Mouse (Mus musculus) embryonic stem cell, embryonic (primary cell): Measurements from ENCODE around the gene Fcgr2b.

Source experiments
- CTCF ChIA-PET, 4 experiments: fragments of 300-600 bp in 2 of 4; fragments of 350-600 bp in 2 of 4; sonication (Branson Sonifier 250); formaldehyde crosslinking; loops; one replicate each; lab custom pipeline; 2022; ENCODE audit warnings: inconsistent platforms in 2 of 4; lab: Charles Lee
- POLR2A ChIA-PET, 4 experiments: fragments of 300-600 bp in 2 of 4; fragments of 350-600 bp in 2 of 4; sonication (Branson Sonifier 250); formaldehyde crosslinking; loops; one replicate each; lab custom pipeline; 2022; ENCODE audit warnings: antibody characterized with exemption in 4 of 4, inconsistent platforms in 1 of 4; lab: Charles Lee

Gene Fcgr2b

DNA sequence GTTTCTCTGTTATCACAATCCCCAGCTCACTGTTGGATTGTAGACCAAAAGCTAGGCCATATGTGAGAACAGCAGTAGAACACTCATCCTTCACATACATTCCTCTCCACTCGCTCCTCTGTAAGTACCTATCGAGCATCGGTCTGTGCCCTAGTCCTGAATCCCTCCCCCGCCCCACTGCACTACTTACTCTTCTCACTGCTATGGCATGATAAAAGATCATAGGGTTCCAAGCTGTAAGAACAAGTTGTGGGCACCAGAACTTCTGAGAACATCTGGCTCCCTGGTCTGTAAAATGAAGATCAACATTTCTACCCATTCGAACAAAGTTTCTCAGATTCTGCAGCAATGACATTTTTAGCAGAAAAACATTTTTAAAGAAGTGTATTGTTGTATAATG is at the start of gene Fcgr2b:
Fcgr2b (minus strand) TSS at position 101 of the 400 bp plus-strand sequence.
- POLR2A ChIA-PET = interaction anchor here in 2 of 4 experiments (0.6 to 2.4 kb wide), 6 partner anchors 9 to 74 kb away, joined by 3 to 9 read pairs (median 4); no protein-coding TSS in a partner anchor
- CTCF ChIA-PET = interaction anchor here in 1 of 4 experiments (0.8 kb wide), 1 partner anchor 20 kb away, joined by 4 read pairs; no protein-coding TSS in a partner anchor

DNA sequence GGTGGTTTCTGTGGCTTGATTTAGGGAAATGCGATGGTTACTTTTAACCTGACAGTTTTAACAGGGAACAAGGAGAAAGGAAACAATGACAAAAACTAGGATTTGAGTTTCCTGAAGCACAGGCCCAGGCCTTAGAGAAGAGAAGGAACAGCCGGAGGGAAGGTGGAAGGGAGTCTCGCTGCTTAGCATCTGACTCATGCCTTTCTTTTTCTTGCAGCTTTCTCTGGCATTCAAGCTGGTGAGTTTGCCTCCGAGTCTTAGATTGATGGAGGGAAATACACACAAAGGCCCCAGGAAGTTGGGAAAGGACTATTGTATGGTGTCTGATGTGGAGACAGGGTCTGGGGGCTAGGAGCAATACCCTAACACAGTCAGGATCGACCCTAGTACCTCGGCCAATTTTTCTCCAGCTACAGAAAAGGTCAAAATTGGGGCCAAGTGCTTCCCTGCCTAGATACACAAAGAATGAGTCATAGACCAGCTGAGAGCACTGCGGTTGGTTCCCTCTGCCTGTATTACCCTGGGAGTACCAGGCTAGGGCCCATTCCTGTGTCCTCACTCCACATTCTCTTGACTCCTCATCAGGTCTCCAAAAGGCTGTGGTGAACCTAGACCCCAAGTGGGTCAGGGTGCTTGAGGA is 43.1 kb upstream of the Fcgr2b start:
- ChIA-PET CTCF (no interaction called here), POLR2A (no interaction called here)

DNA sequence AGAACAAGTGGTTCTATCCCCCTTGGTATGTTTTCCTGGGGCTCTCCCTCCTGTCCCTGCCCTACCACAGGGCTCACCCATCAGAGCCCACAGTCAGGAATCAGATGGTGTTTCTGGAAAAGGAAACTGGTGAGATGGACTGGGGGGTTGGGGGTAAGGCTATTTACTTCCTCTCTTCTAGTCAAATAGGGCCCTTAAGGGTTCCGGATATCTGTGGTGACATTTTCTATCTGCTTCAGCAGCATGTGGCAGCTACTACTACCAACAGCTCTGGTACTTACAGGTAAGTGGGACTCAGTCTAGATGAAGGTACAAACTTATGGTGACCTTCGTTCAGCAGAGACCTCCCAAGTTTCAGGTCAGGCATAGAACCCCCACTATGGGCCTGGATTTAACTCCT is 42.4 kb upstream of the Fcgr2b start, which contains the start of gene Fcgr4:
Fcgr4 (plus strand) TSS at position 184 of the 400 bp plus-strand sequence.
- CTCF ChIA-PET = no interaction called here
- POLR2A ChIA-PET = no interaction called here

DNA sequence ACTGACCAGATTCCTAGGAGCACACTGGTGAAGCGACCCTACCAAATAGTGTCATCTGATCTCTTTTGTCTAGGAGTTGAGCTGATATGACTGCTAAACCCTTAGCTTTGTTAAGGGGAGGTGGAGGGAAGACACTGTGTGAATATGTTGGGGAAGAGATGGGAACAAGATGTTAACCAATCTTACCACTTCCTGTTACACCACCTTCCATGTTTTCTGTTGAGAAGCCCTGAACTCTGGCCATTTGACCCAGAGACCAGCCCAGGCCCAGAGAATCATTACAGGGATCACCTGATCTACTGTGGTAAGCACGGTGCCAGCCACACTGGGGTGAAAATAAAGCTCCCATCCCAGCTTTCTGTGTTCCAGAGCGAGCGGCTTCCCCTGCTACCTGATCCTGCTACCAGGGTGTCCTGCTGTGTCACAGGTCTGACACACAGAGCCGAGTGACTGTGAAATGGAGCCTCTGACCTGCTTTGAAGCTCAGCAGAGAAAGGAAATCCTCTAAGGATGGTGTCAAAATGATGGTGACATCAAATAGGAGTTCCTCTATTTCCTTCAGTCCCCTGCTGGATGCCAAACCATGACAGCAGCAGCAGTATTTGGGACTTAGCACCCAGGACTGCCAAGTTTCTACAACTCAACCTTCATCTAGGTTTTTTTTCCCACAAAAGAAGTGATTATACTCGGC is 41.3 kb upstream of the Fcgr2b start:
- POLR2A ChIA-PET = interaction anchor here in 1 of 4 experiments (1.4 kb wide), 1 partner anchor 16 kb away, joined by 3 read pairs; no protein-coding TSS in a partner anchor
- CTCF ChIA-PET = interaction anchor here in 2 of 4 experiments (1.4 to 1.5 kb wide), 2 partner anchors 116 to 122 kb away, joined by 4 to 5 read pairs; no protein-coding TSS in a partner anchor

DNA sequence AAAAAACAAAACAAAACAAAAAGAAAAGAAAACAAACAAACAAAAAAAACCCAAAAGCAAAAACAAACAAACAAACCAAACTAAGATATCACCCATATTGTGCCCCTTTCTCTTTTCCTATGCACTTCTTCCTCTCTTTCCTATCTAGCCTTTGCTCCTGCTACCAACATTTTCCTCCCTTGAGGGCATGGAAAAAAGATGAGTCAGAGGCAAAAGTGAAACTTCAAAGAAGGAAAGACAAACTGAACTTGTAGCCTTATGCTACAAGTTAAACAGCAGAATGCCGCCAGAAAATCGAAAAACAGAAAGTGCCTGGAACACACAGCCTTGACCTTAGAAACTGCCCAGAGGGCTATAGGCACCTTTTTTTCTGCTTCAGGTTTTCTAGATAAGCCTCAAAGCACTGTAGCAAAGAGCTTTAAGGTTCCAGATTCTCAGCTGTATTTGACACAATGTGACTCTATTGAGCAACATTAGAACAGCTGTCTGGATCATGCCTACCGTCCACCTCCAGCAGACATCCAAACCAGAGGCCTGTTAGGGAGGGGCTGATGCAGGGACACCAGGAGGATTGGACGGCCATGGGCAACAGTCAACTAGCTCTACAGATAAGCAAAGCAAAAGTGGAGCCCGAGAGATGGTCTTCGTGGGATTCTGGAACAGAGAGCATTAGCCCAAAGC is 40.5 kb upstream of the Fcgr2b start:
- POLR2A ChIA-PET = interaction anchor here in 1 of 4 experiments (1.4 kb wide), 1 partner anchor 17 kb away, joined by 3 read pairs; no protein-coding TSS in a partner anchor
- CTCF ChIA-PET = interaction anchor here in 2 of 4 experiments (0.6 to 1.5 kb wide), 3 partner anchors 115 to 1295 kb away, joined by 3 to 5 read pairs (median 4); no protein-coding TSS in a partner anchor

DNA sequence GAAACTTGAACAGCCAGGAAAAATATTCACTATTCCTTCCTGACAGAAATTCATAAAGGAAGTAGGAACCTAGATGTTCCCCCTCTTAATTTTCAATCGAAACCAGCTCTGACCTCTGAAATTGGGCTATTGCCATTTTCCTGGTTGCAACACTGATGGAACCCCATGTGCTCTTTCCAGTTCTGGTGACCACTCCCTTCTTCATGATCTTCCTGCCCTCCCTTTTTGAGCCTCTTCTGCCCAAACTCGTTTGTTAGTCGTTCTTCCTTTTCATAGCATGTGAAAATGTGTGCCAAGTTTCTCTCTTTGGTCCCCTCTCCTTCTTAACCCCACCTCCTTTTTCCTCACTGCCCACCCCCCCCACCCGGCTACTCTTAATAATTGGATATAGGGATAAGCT is 35.4 kb upstream of the Fcgr2b start:
- POLR2A ChIA-PET = interaction anchor here in 1 of 4 experiments (1.1 kb wide), 1 partner anchor 48 kb away, joined by 3 read pairs; no protein-coding TSS in a partner anchor
- CTCF ChIA-PET = interaction anchor here in 3 of 4 experiments (0.7 to 1.6 kb wide), 4 partner anchors 15 to 117 kb away, joined by 3 to 4 read pairs (median 3); no protein-coding TSS in a partner anchor

DNA sequence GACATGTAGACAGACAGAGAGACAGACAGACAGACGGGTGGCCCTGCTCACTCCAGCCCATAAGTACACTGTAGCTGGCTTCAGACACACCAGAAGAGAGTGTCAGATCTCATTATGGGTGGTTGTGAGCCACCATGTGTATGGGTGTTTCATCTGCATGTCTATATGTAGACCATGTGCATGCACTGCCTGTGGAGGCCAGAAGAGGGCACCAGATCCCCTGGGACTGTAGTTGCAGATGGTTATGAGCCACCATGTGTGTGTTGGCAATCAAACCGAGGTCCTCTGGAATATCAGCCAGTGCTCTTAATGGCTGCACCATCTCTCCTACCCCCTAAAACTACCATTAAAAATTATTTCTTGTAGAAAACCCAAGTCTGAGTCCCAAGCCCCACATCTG is 30.6 kb upstream of the Fcgr2b start:
- POLR2A ChIA-PET = no interaction called here
- CTCF ChIA-PET = interaction anchor here in 3 of 4 experiments (0.5 to 1.0 kb wide), 4 partner anchors 11 to 560 kb away, joined by 3 to 5 read pairs (median 3); no protein-coding TSS in a partner anchor

DNA sequence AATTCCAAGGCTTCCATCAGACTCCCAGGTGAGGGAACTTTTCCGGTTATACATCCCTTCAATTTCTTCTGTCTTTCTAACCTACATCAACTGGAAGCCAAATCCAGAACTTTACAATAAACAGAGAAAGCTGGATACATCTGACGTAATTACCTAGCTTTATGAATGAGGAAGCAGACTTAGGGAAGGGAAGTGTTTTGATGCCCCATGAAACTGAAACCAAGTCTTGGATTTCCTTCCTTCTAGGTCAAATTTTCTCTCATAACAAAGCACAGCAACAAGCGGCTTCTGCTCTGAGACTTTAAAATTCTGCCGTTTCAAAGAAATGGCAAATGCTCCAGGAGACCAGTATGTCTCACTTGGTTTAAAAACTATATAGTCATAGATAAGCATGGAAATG is 30.0 kb upstream of the Fcgr2b start:
- CTCF ChIA-PET = interaction anchor here in 2 of 4 experiments (0.6 to 1.0 kb wide), 3 partner anchors 10 to 561 kb away, joined by 3 to 5 read pairs (median 3); no protein-coding TSS in a partner anchor
- POLR2A ChIA-PET = interaction anchor here in 1 of 4 experiments (1.1 kb wide), 1 partner anchor 111 kb away, joined by 3 read pairs; no protein-coding TSS in a partner anchor

DNA sequence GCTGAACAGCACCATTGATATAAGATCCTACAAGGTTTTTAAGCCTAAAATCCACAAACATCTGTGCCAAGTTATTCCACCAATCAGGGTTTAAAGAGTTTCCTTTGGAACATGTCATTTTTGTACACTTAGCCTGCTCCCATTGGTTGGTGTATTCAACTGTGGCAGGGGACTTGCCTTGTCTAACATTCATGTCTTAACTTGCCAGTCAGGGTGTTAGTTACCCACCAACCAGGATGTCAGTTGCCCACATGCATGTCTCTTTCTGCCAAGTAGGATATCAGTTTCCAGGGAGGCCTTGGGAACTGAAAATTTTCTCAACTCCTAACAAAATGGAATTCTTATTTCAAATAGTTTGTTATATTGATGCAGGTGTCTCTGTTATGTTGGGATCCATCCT is 29.2 kb upstream of the Fcgr2b start:
- POLR2A ChIA-PET = interaction anchor here in 1 of 4 experiments (1.1 kb wide), 1 partner anchor 111 kb away, joined by 3 read pairs; no protein-coding TSS in a partner anchor
- CTCF ChIA-PET = no interaction called here

DNA sequence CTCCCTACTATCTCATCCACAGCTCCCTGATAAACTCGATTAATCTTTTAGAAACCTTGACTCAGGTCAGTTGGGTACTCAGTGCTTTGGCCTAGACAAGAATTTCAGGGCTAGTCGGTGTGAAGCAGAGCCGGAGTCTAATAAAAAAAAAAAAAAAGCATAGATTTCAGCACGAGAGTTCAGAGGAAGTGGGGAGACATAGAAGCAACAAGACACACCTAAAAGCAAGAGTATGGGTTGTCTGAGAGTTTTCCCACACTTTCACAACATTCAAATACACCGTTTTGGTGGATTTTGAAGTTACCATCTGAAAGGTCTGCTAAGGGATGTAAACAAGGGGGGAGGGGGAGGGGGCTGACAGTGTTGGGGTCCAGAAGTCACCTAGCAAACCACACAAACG is 28.7 kb upstream of the Fcgr2b start:
- CTCF ChIA-PET = interaction anchor here in 1 of 4 experiments (0.7 kb wide), 1 partner anchor 9 kb away, joined by 4 read pairs; no protein-coding TSS in a partner anchor
- POLR2A ChIA-PET = no interaction called here

DNA sequence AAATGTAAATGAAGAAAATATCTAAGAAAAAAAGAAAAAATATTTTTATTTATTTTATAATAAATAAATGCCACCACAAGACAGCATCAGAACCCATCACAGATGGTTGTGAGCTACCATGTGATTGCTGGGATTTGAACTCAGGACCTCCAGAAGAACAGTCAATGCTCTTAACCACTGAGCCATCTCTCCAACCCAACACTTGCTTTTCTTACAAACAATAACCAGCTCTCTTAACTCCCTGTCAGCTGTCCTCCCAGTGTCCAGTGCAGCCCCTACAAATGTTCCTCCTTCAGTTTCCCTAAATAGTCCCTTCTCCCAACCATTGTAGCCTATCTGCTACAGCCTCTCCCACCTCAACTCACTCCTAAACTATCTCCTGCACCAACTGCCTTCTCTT is 23.5 kb upstream of the Fcgr2b start:
- ChIA-PET CTCF (interaction anchor here in 2 of 4 experiments (1.3 to 2.6 kb wide), 3 partner anchors 98 to 105 kb away, joined by 4 to 18 read pairs (median 7); no protein-coding TSS in a partner anchor), POLR2A (interaction anchor here in 1 of 4 experiments (0.7 kb wide), 1 partner anchor 967 kb away, joined by 4 read pairs; no protein-coding TSS in a partner anchor)

DNA sequence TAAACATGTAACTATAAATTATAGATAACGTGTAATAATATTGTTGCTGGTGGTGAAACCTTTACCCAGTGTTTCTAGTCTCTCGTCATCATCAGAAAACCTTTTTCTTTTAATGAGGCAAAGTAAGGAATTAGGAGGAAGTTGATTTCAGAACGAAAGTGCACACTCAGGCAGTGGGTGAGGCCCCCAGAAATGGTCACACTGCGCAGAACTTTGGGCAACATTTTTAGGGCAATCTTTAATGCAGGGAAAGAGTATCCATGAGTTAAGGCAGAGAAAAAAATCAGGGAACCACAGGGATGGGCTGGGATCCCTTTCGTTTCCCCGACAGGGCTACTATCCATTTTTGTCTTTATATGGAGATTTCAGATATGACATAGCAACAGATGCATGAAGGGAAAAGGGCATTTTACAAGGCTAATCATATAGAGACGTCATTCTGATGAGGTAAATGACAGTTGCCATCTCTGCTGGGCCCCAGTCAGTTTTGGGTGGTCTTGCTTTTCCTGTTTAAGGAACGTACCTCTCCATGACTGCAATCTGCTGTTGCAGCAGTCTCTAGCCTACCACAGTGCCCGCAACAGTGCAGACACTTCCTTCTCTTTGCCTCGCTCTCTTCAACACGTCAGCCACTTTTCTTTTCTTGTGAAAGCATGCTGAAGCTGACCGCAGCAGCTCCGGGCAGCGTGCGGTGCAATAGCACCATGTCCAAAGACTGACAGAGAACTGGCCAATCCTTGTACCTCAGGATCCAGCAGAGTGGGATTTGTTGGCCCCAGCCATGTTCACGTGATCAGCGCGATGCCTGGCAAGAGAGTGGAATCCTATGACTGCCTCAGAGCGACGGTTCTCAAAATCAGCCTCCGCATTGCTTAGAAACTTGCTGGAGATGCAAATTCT is 21.7 kb upstream of the Fcgr2b start:
- CTCF ChIA-PET = interaction anchor here (0.8 to 3.6 kb wide), 10 partner anchors 91 to 124 kb away, joined by 3 to 56 read pairs (median 12); no protein-coding TSS in a partner anchor
- POLR2A ChIA-PET = interaction anchor here in 2 of 4 experiments (0.8 to 2.0 kb wide), 7 partner anchors 74 to 130 kb away, joined by 3 to 8 read pairs (median 3); partner anchors contain the start of genes Atf6 (in 1 of the 2) and Dusp12 (in 1 of the 2)

DNA sequence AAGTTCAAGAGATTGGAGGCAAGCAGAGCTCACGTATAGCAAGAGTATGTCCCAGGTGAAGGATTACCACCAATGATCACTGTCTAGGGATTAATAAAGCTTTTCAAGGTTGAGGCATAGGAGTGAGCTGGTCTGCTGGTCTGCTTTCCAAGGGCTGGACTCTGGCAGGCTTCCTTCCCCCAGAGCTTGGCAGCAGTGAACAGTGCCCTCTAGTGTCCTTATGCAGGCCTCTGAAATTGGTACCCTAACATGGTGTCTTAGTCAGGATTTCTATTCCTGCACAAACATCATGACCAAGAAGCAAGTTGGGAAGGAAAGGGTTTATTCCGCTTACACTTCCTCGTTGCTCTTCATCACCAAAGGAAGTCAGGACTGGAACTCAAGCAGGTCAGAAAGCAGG is 20.4 kb upstream of the Fcgr2b start:
- CTCF ChIA-PET = interaction anchor here (0.5 to 3.6 kb wide), 27 partner anchors 8 to 538 kb away, joined by 3 to 56 read pairs (median 4); partner anchors contain the start of genes Fcgr2b (in 1 of the 4) and Itln1 (in 1 of the 4)
- POLR2A ChIA-PET = interaction anchor here in 3 of 4 experiments (0.5 to 2.0 kb wide), 12 partner anchors 87 to 367 kb away, joined by 3 to 8 read pairs (median 4); partner anchors contain the start of genes Atf6 (in 3 of the 3) and Dusp12 (in 1 of the 3)

DNA sequence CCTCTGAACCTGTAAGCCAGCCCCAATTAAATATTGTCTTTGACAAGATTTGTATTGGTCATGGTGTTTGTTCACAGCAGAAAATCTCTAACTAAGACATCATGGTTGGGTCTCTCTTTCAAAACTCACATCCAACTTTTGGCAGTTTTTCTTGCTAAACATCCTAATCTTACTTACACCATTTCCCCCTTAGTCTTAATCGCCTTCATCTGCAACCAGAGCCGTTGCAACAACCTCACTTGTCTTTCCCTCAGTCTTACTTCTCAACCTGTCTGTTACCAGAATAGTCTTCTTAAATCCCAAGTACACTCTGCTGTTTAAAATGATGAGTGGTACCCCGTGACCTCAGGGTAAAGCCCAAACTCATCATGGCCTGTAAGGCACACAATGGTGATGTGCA is 19.7 kb upstream of the Fcgr2b start:
- POLR2A ChIA-PET = interaction anchor here in 3 of 4 experiments (0.5 to 2.0 kb wide), 7 partner anchors 89 to 366 kb away, joined by 3 to 8 read pairs (median 4); partner anchors contain the start of gene Atf6 (in 3 of the 3)
- CTCF ChIA-PET = interaction anchor here (0.6 to 3.6 kb wide), 16 partner anchors 10 to 383 kb away, joined by 3 to 56 read pairs (median 6); no protein-coding TSS in a partner anchor

DNA sequence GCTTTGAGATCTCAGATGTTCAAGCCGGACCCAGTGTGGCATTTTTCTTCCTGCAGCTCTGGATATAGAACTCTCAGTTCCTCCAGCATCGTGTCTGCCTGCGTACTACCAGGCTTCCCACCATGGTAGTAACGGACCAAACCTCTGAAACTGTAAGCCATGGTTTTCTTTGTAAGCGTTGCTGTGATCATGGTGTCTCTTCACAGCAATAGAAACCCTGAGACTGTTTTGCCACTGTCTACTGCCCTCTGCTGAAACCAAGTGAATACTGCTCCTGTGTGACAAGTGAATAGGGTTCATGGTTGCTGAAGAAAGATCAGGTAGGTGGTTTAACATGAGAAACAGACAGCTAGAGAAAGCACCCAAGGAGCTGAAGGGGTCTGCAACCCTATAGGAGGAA is 16.2 kb upstream of the Fcgr2b start:
- ChIA-PET POLR2A (interaction anchor here in 1 of 4 experiments (0.8 kb wide), 1 partner anchor 14 kb away, joined by 3 read pairs; no protein-coding TSS in a partner anchor), CTCF (interaction anchor here (0.6 to 4.8 kb wide), 14 partner anchors 10 to 352 kb away, joined by 3 to 71 read pairs (median 4); partner anchors contain the start of genes Dusp12 (in 1 of the 4) and Gm26620 (in 1 of the 4))

DNA sequence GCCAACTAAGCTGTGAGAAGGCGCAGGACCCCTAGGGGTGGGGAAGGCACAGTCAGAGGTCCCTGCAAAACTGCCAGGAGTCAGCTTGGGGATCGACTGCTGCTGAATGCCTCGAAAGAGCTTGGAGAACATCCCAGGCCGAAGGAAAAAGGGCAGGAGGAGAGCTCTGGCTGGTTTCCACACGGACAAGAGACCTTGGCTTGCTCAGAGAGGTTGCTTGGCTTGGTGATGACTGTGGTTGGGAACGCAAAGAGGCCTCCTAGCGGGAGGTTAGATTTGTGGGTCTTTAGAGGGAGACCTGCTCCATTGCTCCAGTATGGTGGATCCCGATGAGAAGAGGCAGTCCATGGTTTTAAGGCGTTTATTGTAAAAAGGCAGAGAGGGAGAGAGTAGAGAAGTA is 13.3 kb upstream of the Fcgr2b start:
- POLR2A ChIA-PET = interaction anchor here in 2 of 4 experiments (0.8 to 0.9 kb wide), 2 partner anchors 64 to 104 kb away, joined by 3 to 4 read pairs; partner anchors contain the start of genes Dusp12 (in 1 of the 2) and Gm26620 (in 1 of the 2)
- CTCF ChIA-PET = interaction anchor here in 3 of 4 experiments (1.1 to 4.1 kb wide), 4 partner anchors 88 to 94 kb away, joined by 6 to 32 read pairs (median 10); no protein-coding TSS in a partner anchor
